Mouse (Mus musculus): ENCODE measurements around the gene Dennd1b. TPM values are rescaled to one million over a fixed set of nuclear protein-coding genes. Genes with fewer than 3 reads are reported as not detected.

The Dennd1b gene
- polyA plus RNA-seq, 1 experiment from 2014 or later, result 3.1 TPM

DNA sequence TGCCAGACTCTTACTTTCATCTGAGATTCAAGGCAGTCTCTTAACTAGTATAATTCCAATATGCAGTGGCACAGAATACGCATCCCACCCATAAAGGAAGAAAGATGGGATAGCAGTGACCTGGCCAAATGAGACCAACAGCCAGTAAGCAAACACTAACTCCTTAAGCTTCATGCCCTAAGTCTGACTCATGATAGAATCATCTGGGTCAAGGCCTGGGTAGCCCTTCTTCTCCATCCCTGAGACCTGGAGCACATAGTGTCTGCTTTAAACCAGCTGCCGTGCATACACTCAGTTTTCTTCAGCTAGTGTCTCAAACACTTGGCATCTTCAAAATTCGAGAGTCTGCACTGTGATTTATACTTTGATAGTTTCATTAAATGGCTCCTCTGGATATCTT is 183.1 kb downstream of the Dennd1b start:
- ATAC-seq (ENCODE audit: insufficient read depth), result no peak
- Histone ChIP-seq H3K4me2 (no peak overlapping the region), H3K27ac (replicated peaks) (no peak overlapping the region), H3K4me1 (replicated peaks) (no peaks in the 10 kb centered on the region), H3K9me3 (replicated peaks) (no peaks in the 10 kb centered on the region), H3K27me3 (no peaks in the 10 kb centered on the region), H3K9ac (no peak overlapping the region), H3K4me3 (replicated peaks) (no peak overlapping the region), H3K36me3 (replicated peaks) (peaks cover 12% of the 10 kb centered on the region; the same call in 1 of the 2 replicates)
- 71% methylated on average over 3 of the region's 3 CpGs for WGBS (ENCODE audit: insufficient replicate concordance)

DNA sequence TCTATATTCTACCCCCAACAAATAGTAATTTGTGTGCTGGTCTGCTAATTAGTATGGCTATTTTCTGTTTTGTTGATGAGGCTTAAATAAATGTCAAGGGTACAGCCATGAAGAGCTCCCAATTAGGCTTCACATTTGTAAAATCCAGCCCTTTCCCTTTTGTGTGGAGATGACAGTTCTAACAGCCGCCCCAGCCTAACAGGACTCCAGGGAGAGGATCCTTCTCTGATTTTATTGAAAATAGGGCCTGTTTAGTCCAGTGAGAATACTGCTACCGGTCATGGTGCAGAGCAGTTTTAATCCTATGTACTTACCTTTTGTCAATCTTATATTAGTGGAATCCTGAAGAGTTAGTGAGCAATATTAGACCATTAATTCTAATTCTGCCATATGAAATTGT is 189.8 kb downstream of the Dennd1b start:
- Histone ChIP-seq H3K27ac (replicated peaks) (no peak overlapping the region), H3K9ac (no peak overlapping the region), H3K4me3 (replicated peaks) (no peak overlapping the region), H3K4me1 (replicated peaks) (no peaks in the 10 kb centered on the region), H3K27me3 (no peaks in the 10 kb centered on the region), H3K4me2 (no peak overlapping the region), H3K36me3 (replicated peaks) (no peaks in the 10 kb centered on the region), H3K9me3 (replicated peaks) (no peaks in the 10 kb centered on the region)
- no peak for ATAC-seq (ENCODE audit: insufficient read depth)
- WGBS (ENCODE audit: insufficient replicate concordance), result 78% methylated on average over 2 of the region's 2 CpGs

DNA sequence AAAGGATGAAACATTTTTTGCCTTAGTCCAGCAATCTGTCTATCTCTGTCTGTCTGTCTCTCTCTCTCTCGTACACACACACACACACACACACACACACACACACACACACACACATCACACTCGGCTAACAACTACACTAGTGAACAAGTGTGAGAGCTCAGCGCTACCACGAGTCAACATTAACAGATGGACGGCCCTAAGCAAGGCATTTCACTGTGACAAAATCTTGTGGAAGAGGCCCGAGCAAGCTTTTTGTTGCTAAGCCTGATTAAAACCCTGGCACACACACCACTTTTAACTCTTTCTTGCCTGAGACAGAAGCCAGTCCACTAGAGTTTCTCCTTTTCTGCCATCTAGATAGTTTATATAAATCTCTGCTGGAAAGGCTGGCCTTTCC is 190.3 kb downstream of the Dennd1b start:
- no peak for ATAC-seq (ENCODE audit: insufficient read depth)
- no peaks in the 10 kb centered on the region for H3K27me3 ChIP-seq
- no peak overlapping the region for H3K9ac ChIP-seq
- no peaks in the 10 kb centered on the region for H3K4me1 ChIP-seq (replicated peaks)
- H3K4me3 ChIP-seq (replicated peaks), result no peak overlapping the region
- H3K9me3 ChIP-seq (replicated peaks), result no peaks in the 10 kb centered on the region
- H3K4me2 ChIP-seq, result no peak overlapping the region
- H3K36me3 ChIP-seq (replicated peaks), result no peaks in the 10 kb centered on the region
- 70% methylated on average over 6 of the region's 6 CpGs for WGBS (ENCODE audit: insufficient replicate concordance)
- no peak overlapping the region for H3K27ac ChIP-seq (replicated peaks)

DNA sequence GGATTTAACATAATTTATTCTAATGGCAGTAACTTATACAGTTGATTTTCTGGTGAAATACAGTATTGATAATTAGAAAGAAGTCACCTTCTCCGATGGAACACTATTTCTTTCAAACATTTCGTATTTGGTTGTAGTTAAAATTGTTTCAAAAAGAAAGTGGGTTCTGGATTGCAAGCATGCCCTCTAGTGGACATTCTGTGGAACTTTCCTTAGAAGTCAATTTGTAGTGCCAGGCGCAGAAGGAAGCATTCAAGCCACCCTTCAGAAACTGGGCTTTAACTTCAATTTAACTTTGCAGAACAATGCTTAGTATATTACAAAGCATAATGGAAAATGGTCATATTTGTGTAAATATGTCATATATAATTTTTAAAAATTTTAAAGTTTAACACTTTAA is 193.2 kb downstream of the Dennd1b start:
- H3K4me1 ChIP-seq (replicated peaks), result no peaks in the 10 kb centered on the region
- no peaks in the 10 kb centered on the region for H3K9me3 ChIP-seq (replicated peaks)
- WGBS (ENCODE audit: insufficient replicate concordance), result 28% methylated on average over 3 of the region's 3 CpGs
- no peak overlapping the region for H3K4me3 ChIP-seq (replicated peaks)
- no peaks in the 10 kb centered on the region for H3K36me3 ChIP-seq (replicated peaks)
- no peak for ATAC-seq (ENCODE audit: insufficient read depth)
- no peak overlapping the region for H3K9ac ChIP-seq
- H3K27ac ChIP-seq (replicated peaks), result no peak overlapping the region
- H3K27me3 ChIP-seq, result no peaks in the 10 kb centered on the region
- H3K4me2 ChIP-seq, result no peak overlapping the region

DNA sequence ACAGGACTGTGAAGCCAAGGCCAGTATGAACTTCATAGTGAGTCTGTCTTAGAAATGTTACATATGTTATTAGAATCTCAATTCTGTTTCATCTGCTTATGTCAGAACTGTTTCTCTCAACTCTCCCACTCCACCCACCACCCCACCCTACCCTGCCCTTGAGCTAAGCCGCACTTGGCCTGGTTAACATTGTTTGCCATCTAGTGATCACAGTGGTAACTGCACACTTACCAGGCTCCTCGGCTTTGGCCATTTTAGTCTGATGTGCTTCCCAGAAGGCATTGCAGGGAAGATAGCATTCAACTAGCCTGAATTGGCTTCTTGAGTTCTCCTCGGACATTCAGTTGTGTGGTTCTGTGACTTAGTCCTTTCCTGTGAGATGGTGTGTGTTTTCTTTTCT is 198.4 kb downstream of the Dennd1b start:
- WGBS (ENCODE audit: insufficient replicate concordance), result 34% methylated on average over 3 of the region's 3 CpGs
- H3K9me3 ChIP-seq (replicated peaks), result no peaks in the 10 kb centered on the region
- ATAC-seq (ENCODE audit: insufficient read depth), result no peak
- H3K36me3 ChIP-seq (replicated peaks), result no peaks in the 10 kb centered on the region
- no peak overlapping the region for H3K9ac ChIP-seq
- no peak overlapping the region for H3K4me2 ChIP-seq
- no peaks in the 10 kb centered on the region for H3K4me1 ChIP-seq (replicated peaks)
- H3K27me3 ChIP-seq, result no peaks in the 10 kb centered on the region
- H3K4me3 ChIP-seq (replicated peaks), result no peak overlapping the region
- H3K27ac ChIP-seq (replicated peaks), result no peak overlapping the region

DNA sequence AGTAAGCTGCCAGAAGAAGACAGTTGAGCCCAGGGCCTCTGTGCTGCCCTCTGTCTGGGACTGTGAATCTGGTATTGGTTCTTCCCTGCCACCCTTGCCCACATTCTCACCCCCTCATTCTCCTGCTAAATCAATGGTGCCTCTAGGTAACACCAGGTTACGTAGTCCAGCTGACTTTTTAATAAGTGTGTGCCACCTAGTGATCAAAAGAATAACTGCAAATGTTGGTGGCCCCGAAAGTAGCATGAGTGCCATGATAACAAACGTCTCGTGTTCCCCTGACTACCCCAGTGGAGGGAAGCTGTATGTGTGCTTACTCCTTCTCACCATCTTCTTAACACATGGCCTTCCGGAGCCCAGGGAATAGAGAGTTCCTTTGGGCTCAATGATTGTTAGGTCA is 199.6 kb downstream of the Dennd1b start:
- no peak for ATAC-seq (ENCODE audit: insufficient read depth)
- Histone ChIP-seq H3K9ac (no peak overlapping the region), H3K36me3 (replicated peaks) (no peaks in the 10 kb centered on the region), H3K27me3 (no peaks in the 10 kb centered on the region), H3K9me3 (replicated peaks) (no peaks in the 10 kb centered on the region), H3K27ac (replicated peaks) (no peak overlapping the region), H3K4me2 (no peak overlapping the region), H3K4me1 (replicated peaks) (no peaks in the 10 kb centered on the region), H3K4me3 (replicated peaks) (no peak overlapping the region)
- 39% methylated on average over 5 of the region's 5 CpGs for WGBS (ENCODE audit: insufficient replicate concordance)

DNA sequence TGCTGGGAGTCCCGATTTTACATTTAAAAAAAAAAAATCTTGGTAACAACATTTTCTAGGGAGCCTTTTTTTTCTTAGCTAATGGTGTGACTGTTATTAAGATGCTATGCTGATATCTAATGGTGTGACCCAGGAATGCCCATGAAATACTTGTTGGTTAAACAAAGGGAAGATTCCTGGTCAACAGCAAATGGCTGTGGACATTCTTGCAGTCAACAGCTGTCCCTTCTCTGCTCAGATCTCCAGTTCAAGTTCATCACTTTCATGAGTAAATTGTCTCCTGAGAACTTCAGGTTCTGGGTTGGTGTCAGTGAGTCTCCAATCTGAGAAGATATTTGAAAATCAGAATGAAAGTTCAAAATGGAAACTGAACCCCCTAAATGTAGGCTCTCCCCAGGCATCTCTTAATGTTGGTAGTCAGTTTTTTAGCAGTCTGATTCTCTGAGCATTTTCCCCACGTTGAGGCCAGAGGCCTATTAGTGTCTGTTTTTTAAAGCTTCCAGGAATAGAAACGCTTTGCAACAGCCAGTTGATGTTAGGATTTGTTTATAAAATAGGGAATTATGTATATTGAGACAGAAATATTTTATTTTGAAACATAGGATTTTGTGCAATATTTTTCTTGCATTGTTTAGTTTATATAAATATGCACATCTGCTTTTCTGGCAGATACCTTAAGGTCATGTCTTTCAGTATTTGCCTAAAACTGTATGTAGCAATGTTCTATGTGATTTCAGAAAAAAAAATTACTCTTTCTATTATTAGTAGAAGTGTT is 211.0 kb downstream of the Dennd1b start:
- ATAC-seq (ENCODE audit: insufficient read depth), result no peak

DNA sequence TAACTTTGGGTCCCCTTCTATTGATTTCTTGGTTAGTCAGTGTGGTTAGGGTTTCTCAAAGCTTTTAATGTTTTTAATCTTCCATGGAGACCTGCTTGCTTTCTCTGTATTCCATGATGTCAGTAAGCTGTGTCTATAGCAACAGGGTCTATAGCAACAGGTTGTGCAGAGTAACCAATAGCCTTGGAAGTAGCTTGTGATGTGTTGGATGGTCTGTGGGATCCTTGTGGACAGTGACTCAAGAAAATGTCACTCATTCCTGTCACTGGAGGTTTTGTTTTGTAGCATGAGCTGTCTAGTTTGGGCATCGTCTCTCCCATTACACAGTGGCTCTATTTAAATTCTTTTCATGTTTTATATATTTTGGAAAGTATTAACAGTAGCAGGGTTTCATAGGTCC is 216.5 kb downstream of the Dennd1b start:
- Histone ChIP-seq H3K4me2 (no peak overlapping the region), H3K9me3 (replicated peaks) (no peaks in the 10 kb centered on the region), H3K9ac (no peak overlapping the region), H3K4me1 (replicated peaks) (no peaks in the 10 kb centered on the region), H3K27me3 (no peaks in the 10 kb centered on the region), H3K4me3 (replicated peaks) (no peak overlapping the region), H3K27ac (replicated peaks) (no peak overlapping the region), H3K36me3 (replicated peaks) (no peaks in the 10 kb centered on the region)
- 75% methylated on average over 1 of the region's 1 CpGs for WGBS (ENCODE audit: insufficient replicate concordance)
- no peak for ATAC-seq (ENCODE audit: insufficient read depth)

More for the DNA sequence above, 211.0 kb downstream of the Dennd1b start:
- Histone ChIP-seq H3K9me3 (replicated peaks) (no peaks in the 10 kb centered on the region), H3K27ac (replicated peaks) (no peak overlapping the region), H3K9ac (no peak overlapping the region), H3K36me3 (replicated peaks) (peaks cover 15% of the 10 kb centered on the region), H3K27me3 (no peaks in the 10 kb centered on the region), H3K4me1 (replicated peaks) (no peaks in the 10 kb centered on the region), H3K4me3 (replicated peaks) (no peak overlapping the region), H3K4me2 (no peak overlapping the region)
- 55% methylated on average over 3 of the region's 3 CpGs for WGBS (ENCODE audit: insufficient replicate concordance)

DNA sequence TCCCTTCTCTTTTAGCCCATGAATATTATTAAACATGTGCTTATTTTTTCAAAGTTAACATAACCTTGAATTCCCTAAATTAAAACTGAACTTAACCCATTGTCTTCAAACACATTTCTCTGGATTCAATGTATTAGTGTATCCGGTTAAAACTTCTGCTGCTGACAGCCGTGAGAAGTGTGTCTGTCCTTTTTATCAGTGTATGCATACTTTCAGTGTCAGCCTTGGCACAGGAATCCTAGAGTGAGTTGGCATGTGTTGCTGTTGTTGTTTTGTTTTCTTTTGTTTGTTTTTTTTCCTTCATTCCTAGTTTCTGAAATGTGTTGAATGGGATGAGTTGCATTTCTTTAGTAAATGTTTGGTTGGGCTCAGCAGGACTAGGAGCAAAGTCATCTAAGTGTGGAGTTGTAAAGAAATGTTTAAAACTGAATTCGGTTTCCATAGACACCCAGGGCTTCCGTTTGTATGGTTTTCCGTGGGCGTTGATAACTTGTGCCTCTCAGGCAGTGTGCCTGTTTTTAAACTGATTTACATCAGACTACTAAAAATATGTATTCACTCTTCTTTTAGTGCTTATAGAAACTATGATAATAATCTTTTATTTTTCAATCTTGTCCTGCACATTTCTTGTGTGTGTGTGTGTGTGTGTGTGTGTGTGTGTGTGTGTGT is 217.4 kb downstream of the Dennd1b start:
- no peak overlapping the region for H3K9ac ChIP-seq
- no peaks in the 10 kb centered on the region for H3K27me3 ChIP-seq
- no peaks in the 10 kb centered on the region for H3K9me3 ChIP-seq (replicated peaks)
- no peak overlapping the region for H3K4me3 ChIP-seq (replicated peaks)
- no peak overlapping the region for H3K27ac ChIP-seq (replicated peaks)
- no peaks in the 10 kb centered on the region for H3K36me3 ChIP-seq (replicated peaks)
- ATAC-seq (ENCODE audit: insufficient read depth), result no peak
- 56% methylated on average over 6 of the region's 6 CpGs for WGBS (ENCODE audit: insufficient replicate concordance)
- no peak overlapping the region for H3K4me2 ChIP-seq
- no peaks in the 10 kb centered on the region for H3K4me1 ChIP-seq (replicated peaks)

DNA sequence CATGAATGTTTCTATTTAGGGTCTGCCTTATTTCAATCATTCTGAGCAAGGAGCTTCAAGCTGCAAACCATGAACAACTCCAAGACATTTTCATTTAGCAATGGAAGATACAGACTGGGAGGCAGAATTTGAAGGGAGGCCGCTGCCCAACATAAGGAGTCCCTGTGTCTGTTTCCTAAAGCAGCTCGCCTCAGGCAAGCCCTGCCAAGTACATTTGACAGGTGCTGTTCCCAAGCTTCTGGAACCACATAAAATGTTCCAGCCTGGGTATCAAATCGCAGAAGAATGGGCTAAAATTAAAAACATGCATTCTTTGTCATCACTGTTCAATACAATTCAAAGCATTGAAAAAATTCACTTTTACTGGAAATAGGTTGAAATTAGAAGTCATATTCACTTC is 229.4 kb downstream of the Dennd1b start:
- no peaks in the 10 kb centered on the region for H3K36me3 ChIP-seq (replicated peaks)
- no peak overlapping the region for H3K27ac ChIP-seq (replicated peaks)
- H3K4me3 ChIP-seq (replicated peaks), result no peak overlapping the region
- WGBS (ENCODE audit: insufficient replicate concordance), result 52% methylated on average over 3 of the region's 3 CpGs
- no peaks in the 10 kb centered on the region for H3K9me3 ChIP-seq (replicated peaks)
- H3K9ac ChIP-seq, result no peak overlapping the region
- no peaks in the 10 kb centered on the region for H3K27me3 ChIP-seq
- no peaks in the 10 kb centered on the region for H3K4me1 ChIP-seq (replicated peaks)
- no peak overlapping the region for H3K4me2 ChIP-seq
- ATAC-seq (ENCODE audit: insufficient read depth), result no peak

DNA sequence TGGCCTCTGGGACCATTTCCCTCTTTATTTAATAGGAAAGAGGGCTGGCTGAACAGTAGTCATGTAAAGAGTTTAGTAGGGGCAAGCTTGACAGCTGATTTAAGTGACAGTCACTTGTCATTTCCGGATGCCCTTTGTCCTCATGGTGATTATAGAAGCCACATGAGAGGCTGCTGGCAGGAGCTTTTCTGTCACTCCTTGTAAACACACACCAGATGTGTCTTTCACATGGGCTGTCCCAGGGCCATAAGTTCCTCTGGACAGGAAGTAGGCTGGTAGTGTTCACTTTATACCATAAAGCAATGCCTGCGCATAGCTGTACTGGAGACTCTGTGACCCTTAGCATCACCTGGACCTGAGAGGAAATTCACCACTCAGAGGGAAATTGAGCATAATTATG is 230.8 kb downstream of the Dennd1b start:
- Histone ChIP-seq H3K4me3 (replicated peaks) (no peak overlapping the region), H3K4me2 (no peak overlapping the region), H3K9ac (no peak overlapping the region), H3K4me1 (replicated peaks) (no peaks in the 10 kb centered on the region), H3K27ac (replicated peaks) (no peak overlapping the region), H3K27me3 (no peaks in the 10 kb centered on the region), H3K36me3 (replicated peaks) (no peaks in the 10 kb centered on the region), H3K9me3 (replicated peaks) (no peaks in the 10 kb centered on the region)
- ATAC-seq (ENCODE audit: insufficient read depth), result no peak
- WGBS (ENCODE audit: insufficient replicate concordance), result 53% methylated on average over 2 of the region's 2 CpGs

Measured in liver, embryonic 15.5 days (tissue).